Mouse (Mus musculus) Muller cell, postnatal 12 days (primary cell): ENCODE measurements at regions not wholly inside any gene's neighbourhood (a gene's known extent, or its start where the extent isn't known, plus 50 kb on each side); places are given as distances from the start of the nearest gene placed in this dataset.

Experiments
- DNase-seq: peaks from one replicate; pipeline ENCODE4 v3.0.0-alpha.2; 2015; ENCODE audit errors: inconsistent ontology term

GRCm38 (mm10) chr6:49523184-49523583, 127.8 kb downstream of the Stk31 start:
- DNase-seq = peak; percentile 18

- no peak for DNase-seq
These were observed 128.3 kb downstream of the Stk31 start for GRCm38 (mm10) chr6:49523696-49524095.

DNA sequence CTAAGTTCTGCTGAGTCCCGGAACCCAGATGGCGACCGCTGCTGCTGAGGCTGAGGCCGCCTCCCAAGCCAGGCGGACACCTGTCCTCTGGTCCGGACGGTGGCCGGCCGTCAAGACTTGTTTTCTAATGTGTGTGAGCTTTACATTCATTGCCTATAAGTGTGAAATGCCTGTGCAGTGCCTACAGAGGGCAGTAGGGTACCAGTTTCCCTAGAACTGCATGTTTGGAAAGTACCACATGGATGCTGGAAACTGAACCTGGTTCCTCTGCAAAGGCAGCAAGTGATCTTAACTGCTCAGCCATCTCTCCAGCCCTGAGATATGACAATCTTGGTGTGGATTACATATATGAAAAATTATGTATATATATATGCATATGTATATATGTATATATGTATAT, 138.6 kb downstream of the Stk31 start:
- no peak for DNase-seq

GRCm38 (mm10) chr6:49534551-49534950, 139.1 kb downstream of the Stk31 start:
- no peak for DNase-seq

DNA sequence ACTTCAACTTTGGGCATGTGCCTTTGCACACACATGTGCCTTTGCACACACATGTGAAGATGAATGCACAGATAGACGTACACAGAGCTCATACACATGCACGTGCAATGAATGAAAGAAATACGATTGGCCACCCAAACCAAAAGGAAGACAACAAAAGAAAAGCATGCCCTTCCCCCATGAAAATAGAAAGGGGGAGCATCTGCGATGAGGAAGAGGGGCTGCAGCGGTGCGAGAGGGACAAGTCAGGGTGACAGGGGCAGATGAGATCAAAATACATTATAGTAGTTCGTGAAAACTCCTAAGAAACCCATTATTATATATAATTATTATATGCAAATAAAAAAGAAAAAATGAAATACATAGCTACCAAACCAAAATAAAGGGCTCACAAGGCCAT, 149.5 kb downstream of the Stk31 start:
- no peak for DNase-seq

- DNase-seq = no peak
These were observed 159.7 kb downstream of the Stk31 start for GRCm38 (mm10) chr6:49555069-49555468.

GRCm38 (mm10) chr6:49558508-49558907, 163.1 kb downstream of the Stk31 start:
- DNase-seq = no peak

GRCm38 (mm10) chr6:49559112-49559511, 163.7 kb downstream of the Stk31 start:
- DNase-seq = no peak

DNA sequence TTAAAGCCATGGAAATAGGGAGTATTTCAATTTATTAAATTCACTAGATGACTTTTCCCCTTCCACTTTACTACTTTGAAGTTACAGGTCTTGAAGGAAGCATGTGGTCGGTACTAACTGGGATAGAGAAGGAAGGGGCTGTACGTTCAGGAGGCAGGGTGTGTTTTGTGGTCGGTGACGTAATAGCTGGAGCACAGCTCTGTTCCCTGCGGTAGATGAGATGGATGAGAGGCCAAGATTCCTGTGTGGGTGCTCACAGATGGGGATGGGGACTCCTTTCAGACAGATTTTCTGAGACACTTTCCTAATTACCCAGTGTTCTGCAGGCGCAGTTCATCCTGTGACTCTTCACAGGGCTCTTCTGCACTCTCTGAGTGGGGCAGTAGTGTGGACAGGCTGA, 182.9 kb downstream of the Stk31 start:
- DNase-seq = peak; percentile 37

GRCm38 (mm10) chr6:49579691-49580090, 184.3 kb downstream of the Stk31 start:
- DNase-seq = no peak

- no peak for DNase-seq
These were observed 186.8 kb downstream of the Stk31 start for GRCm38 (mm10) chr6:49582040-49582707.

DNA sequence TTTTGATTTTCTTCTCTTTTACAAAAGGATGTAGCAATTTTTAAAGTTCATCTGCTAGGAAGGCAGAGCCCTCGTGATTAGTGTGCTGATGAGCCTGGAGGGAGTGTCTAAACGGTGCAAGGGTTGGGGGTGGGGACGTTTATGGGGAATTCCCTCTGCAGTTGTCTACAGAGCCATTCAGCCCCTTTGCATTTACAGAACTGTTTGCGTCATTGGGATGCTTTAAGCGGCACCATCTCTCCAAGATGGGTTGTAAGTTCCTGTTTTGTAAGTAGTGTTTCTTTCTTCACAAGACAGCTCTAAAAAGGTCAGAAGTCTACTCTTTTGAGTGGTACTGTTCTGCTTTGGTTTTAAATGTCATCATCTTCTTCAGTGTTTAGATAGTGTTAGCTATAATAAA, 191.1 kb downstream of the Stk31 start:
- DNase-seq = no peak

GRCm38 (mm10) chr6:49588677-49589076, 193.3 kb downstream of the Stk31 start:
- no peak for DNase-seq

GRCm38 (mm10) chr6:49590927-49591631, 195.7 kb downstream of the Stk31 start:
- DNase-seq = peak; percentile 46

GRCm38 (mm10) chr6:49591632-49592000, 196.2 kb downstream of the Stk31 start:
- DNase-seq = no peak

DNA sequence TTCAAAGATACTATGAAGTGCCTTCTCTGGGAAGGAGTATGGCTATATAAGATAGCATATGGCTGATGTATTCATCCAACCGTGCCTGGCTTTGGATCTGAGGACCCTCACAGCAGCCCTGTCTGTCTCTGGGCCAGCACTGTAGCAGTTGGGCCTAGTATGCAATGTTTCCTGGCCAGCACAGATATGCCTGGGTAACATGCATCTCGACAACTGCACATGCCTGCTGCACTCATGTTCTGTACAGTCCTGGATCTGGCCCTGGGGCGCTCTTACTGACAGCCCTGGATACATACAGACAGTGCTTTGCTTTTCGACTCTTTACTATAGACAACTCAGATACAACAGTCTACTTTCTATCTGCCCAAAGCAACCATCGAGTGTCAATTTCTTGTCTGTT, 197.3 kb downstream of the Stk31 start:
- no peak for DNase-seq

DNA sequence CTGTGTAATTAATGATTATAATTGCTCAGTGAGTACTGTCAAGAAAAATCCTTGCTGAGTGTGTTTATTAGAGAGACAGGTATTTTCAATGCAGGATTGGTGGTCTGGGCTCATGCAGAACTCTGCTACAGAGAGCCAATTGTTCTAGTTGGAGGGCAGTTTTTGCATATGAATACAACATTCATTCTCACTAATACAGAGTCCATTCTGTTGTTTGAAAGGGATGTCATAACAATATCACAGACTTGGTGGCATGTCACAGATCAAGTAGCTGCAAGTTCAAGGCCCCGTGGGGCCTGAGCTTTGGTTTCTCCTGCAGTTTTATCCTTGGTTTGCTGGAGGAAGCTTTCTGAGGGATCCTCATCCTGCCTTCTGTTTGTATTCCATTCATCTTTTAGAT, 207.8 kb downstream of the Stk31 start:
- no peak for DNase-seq

DNA sequence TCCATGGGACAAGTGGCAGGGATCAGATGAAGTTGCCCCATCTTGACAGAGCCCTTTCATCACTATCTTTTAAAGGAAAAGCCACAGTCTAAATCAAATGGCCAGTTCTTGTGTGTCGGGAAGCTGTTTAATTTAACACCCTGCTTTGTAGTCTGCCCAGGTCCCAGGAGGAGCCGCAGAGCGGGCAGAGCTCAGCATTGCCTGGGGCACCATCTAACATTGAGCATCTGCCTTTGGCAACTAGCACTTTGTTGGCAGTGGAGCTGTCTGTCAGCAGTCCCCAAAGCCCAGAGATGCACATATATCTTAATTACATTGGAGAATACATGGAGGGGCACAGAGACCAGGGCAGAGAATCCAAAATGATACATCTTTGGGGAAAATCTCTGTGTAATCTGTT, 208.4 kb downstream of the Stk31 start:
- no peak for DNase-seq

GRCm38 (mm10) chr6:49606028-49606427, 210.6 kb downstream of the Stk31 start:
- no peak for DNase-seq

DNA sequence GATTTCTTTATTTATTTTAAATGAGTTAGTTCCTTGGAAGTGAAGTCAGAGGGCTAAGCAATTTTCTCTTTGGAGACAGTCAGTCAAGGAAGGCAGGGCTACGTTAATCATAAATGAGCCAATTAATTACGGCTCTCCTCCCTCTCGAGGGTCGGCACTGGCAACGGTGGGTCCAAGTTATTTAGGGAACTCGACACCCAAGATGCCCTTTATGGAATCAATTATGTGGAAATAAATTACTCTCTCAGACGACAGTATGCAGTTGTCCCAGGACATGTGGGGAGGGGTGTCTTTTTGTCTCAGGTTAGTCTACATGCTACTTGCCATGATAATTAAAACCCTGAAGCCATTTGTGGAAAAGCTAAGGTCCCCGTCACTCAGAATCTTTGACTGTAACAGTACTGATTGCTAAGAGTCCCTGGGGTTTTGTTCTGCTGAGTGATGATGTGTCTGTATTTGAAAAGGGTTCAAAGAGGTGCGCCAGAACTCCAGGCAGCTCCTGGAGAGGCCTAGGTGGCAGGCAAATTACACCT, 211.3 kb downstream of the Stk31 start:
- DNase-seq = no peak

- no peak for DNase-seq
These were observed 198.4 kb upstream of the Npy start for GRCm38 (mm10) chr6:49624080-49624479.

DNA sequence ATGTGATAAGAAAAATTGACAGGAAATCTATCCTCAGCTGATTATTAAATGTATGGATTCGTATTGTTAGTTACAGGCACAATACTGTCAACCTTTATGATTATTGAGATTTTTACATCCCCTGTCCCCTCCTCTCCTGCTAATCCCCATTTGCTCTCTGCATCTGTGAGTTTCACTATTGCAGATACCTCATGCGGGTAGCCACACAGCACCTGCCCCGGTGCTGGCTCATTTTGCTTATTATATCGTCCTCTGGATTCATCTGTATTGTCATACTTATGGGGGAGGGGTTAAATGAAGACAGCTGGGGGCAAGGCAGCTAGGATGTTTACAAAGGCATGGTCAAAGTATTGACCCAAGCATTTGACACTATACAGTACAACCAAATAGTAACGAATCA, 197.9 kb upstream of the Npy start:
- DNase-seq = no peak

DNA sequence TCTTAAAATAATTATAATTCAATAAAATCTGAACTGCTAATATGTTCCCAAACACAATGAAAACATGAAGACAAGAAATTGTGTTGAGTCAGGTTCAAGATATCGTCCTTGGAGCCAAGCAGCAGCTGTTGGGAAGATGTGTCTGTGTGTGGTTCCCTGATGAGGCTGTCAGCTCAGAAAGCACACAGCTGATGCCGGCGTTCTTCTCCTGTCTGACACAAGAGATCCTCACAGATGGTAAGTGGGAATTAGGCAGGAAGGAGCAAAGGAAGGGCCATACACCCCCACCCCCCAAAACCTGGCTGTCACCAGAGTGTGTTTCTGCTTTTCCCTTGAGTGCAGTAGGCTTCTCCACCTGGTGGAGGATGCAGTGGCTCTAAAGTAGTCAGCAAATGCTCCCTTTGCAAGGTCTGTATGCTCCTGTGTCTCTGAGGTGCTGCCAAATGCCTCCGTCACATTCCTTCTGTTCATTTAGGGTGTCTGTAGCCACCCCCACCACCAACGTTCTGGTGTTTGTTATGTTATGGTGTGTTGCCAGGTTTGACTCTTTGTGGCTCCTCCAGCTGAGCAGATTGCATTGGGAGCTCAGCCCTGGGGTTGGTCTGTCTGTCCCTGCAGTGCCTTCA, 188.9 kb upstream of the Npy start:
- DNase-seq = peak; percentile 93
